Mouse (Mus musculus): ENCODE results near the gene Ikzf3. TPM values are rescaled to one million over a fixed set of nuclear protein-coding genes. Genes with fewer than 3 reads are reported as not detected.

Gene Ikzf3
- total RNA-seq, 2 experiments from 2014 or later, result 0.52 TPM; not detected in 1

- DNase-seq (ENCODE audit: extremely low spot score in 1 of 2, low spot score in 1 of 2), result no peak
These were observed 31.9 kb upstream of the Ikzf3 start for GRCm38 (mm10) chr11:98577776-98578175.

- DNase-seq (ENCODE audit: extremely low spot score in 1 of 2, low spot score in 1 of 2), result no peak
These were observed 23.6 kb upstream of the Ikzf3 start for GRCm38 (mm10) chr11:98569461-98569860.

- DNase-seq (ENCODE audit: extremely low spot score in 1 of 2, low spot score in 1 of 2), result no peak
These were observed 22.5 kb upstream of the Ikzf3 start for GRCm38 (mm10) chr11:98568326-98568725.

GRCm38 (mm10) chr11:98563921-98564414 lies 18.1 kb upstream of the Ikzf3 start:
- DNase-seq (ENCODE audit: extremely low spot score in 1 of 2, low spot score in 1 of 2), result no peak

DNA sequence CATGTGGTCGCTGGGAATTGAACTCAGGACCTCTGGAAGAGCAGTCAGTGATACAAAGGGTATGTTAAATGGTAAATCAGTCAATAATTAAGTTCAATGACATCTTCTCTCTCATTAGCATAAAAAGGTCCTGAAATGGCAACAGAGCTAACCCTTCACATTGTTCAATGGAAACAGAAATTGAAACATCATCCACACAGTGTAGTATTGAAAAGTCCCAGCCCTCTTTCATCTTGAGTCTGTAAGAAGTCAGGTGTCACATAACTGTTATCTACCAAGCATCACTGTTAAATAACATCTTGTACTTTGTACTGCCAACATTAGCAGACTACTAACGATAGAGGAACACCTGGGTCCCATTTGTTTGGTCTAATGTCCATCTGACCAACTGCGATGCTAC lies 17.2 kb upstream of the Ikzf3 start:
- DNase-seq (ENCODE audit: extremely low spot score in 1 of 2, low spot score in 1 of 2), result no peak

- DNase-seq (ENCODE audit: extremely low spot score in 1 of 2, low spot score in 1 of 2), result no peak
These were observed 15.1 kb upstream of the Ikzf3 start for GRCm38 (mm10) chr11:98560942-98561341.

GRCm38 (mm10) chr11:98555124-98555700 lies 9.4 kb upstream of the Ikzf3 start:
- DNase-seq (ENCODE audit: extremely low spot score in 1 of 2, low spot score in 1 of 2), result no peak

DNA sequence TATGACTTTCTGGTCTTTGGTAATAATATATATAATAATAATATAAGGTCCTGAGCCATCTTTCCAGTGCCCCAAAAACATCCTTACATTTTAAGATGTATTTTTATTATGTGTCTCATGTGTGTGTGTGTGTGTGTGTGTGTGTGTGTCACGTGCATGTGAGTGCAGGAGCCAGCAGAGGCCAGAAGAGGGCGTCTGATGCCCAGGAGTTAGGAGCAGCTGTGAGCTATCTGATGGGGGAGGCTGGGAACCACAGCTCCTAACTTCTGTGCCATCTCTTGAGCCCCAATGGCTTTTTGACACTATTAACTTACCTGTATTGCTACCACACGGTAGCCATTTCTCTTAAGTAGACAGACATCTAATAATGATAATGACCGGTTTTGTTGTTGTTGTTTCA lies 8.1 kb upstream of the Ikzf3 start:
- no peak for DNase-seq (ENCODE audit: extremely low spot score in 1 of 2, low spot score in 1 of 2)

DNA sequence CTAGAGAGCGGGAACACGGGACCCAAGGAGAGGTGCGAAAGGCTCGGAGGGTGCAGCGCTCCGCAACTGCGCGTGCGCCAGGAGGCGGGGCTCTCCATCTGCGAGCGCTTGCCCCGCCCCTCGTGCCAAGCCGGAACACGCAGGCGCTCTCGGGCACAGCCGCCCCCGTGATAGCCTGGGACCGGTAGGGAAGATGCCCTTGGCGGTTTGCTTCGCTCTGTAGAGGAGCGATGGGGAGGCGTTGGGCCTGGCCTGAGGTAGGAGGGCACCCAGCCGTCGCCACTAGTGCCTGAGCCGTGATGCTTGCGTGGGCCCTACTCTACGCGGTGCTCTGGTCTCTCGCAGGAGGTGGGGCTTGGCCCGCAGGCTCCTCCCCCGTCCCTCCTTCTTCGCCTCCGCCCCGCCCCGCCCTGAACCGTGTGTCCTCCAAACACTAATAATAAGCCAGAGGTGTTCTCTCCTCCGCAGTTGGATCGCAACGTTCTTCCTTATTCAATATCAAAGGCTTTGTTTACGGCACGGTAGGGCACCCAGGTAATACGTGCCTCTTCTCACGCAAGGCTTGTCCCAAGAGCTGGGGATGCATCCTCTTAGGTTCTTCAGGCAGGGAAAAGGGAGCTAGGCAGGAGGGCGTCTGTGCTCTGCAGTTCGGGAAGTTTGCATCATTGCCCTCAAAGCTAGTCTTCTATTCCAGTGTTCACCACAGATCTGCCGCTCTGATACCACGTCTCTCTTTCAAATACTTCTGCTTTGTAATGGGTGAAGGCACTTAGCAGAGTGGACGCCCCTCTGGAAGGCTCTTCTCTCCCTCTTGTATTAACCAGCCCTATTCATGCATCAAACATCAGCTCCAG lies 5.4 kb upstream of the Ikzf3 start, which contains the start of gene Zpbp2:
Gene Zpbp2, plus strand, starts transcription at position 123 of the 854 bp plus-strand sequence.
- peak; percentile 82 to 89 for DNase-seq (ENCODE audit: extremely low spot score in 1 of 2, low spot score in 1 of 2)

DNA sequence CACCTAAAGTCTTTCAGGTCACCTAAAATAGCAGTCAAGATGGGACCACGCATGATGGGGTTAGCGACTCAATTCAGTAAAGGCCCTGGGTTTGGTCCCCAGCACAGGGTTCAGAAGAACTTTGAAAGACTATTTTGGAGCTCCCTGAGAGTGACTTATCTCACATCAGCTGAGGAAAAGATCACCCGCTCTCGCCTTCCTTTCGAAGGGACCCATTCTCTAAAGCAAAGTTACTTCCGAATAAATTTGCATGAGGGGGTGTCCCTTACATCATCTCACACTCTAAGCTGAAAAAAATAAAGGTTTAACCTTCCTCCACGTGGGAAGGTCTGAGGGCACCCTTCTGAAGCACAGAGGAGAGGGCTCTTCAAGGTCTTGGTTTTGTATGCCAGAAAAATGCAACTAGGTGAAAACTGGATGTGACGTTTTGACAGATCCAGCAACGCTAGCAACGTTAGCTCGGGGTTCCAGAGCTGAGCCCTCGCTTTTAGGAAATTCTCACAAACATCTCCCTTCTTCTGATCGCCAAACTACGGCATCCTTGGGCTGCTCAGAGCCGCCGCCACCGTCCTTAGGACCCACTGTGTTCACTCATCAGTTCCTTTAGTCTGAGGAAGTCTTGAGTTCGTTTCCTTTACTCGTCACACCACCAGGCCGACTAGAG lies 4.6 kb upstream of the Ikzf3 start:
- no peak for DNase-seq (ENCODE audit: extremely low spot score in 1 of 2, low spot score in 1 of 2)

GRCm38 (mm10) chr11:98549363-98549762 lies 3.5 kb upstream of the Ikzf3 start:
- DNase-seq (ENCODE audit: extremely low spot score in 1 of 2, low spot score in 1 of 2), result no peak

GRCm38 (mm10) chr11:98547308-98547693 lies 1.5 kb upstream of the Ikzf3 start:
- no peak for DNase-seq (ENCODE audit: extremely low spot score in 1 of 2, low spot score in 1 of 2)

- DNase-seq (ENCODE audit: extremely low spot score in 1 of 2, low spot score in 1 of 2), result no peak
These were observed 887 bp upstream of the Ikzf3 start for GRCm38 (mm10) chr11:98546529-98547307.

- DNase-seq (ENCODE audit: extremely low spot score in 1 of 2, low spot score in 1 of 2), result no peak
These were observed 747 bp downstream of the Ikzf3 start for GRCm38 (mm10) chr11:98544890-98545677.

- DNase-seq (ENCODE audit: extremely low spot score in 1 of 2, low spot score in 1 of 2), result no peak
These were observed 2.4 kb downstream of the Ikzf3 start for GRCm38 (mm10) chr11:98543414-98543813.

GRCm38 (mm10) chr11:98542553-98542952 lies 3.3 kb downstream of the Ikzf3 start:
- no peak for DNase-seq (ENCODE audit: extremely low spot score in 1 of 2, low spot score in 1 of 2)

- no peak for DNase-seq (ENCODE audit: extremely low spot score in 1 of 2, low spot score in 1 of 2)
These were observed 5.5 kb downstream of the Ikzf3 start for GRCm38 (mm10) chr11:98540319-98540718.

- DNase-seq (ENCODE audit: extremely low spot score in 1 of 2, low spot score in 1 of 2), result no peak
These were observed 8.3 kb downstream of the Ikzf3 start for GRCm38 (mm10) chr11:98537480-98538034.

GRCm38 (mm10) chr11:98526824-98527461 lies 18.9 kb downstream of the Ikzf3 start:
- no peak for DNase-seq (ENCODE audit: extremely low spot score in 1 of 2, low spot score in 1 of 2)
